Mouse (Mus musculus) thymus, adult 2 months (tissue): Measurements from ENCODE around the gene Lonp2. TPM values are rescaled to one million over a fixed set of nuclear protein-coding genes. Genes with fewer than 3 reads are reported as not detected.

ENCODE experiments used
- DNase-seq: peaks from one replicate; pipeline ENCODE4 v3.0.0; 2021
- H3K27ac ChIP-seq: fragments of 200-500 bp; 2 replicates; pipeline ENCODE4 v1.5.1; 2012; ENCODE audit warnings: low read length, control low read depth; ENCODE audit not compliant: control insufficient read depth, insufficient read depth
- H3K27me3 ChIP-seq: fragments of 200-500 bp; 2 replicates; pipeline ENCODE4 v1.6.1; 2012; ENCODE audit warnings: mild to moderate bottlenecking, low read length, moderate library complexity, mixed read lengths; ENCODE audit not compliant: control insufficient read depth, insufficient read depth
- H3K36me3 ChIP-seq: fragments of 200-500 bp; 2 replicates; pipeline ENCODE4 v1.6.1; 2012; ENCODE audit warnings: mild to moderate bottlenecking, low read length, moderate library complexity; ENCODE audit not compliant: control insufficient read depth, insufficient read depth
- H3K4me1 ChIP-seq: fragments of 200-500 bp; replicated peaks from 2 replicates; pipeline ENCODE4 v1.6.1; 2012; ENCODE audit warnings: low read length; ENCODE audit not compliant: control insufficient read depth, insufficient read depth
- H3K4me3 ChIP-seq: fragments of 200-500 bp; 2 replicates; pipeline ENCODE4 v1.5.1; 2012; ENCODE audit warnings: mild to moderate bottlenecking, low read length, control low read depth, moderate library complexity; ENCODE audit not compliant: control insufficient read depth, insufficient read depth
- CTCF ChIP-seq: fragments of 200-500 bp; IDR thresholded peaks from 2 replicates; pipeline ENCODE4 v1.5.1; 2012; ENCODE audit warnings: mild to moderate bottlenecking, control low read depth, low read length, moderate library complexity, borderline replicate concordance; ENCODE audit not compliant: control insufficient read depth, poor library complexity, insufficient read depth; ENCODE audit errors: extremely low read depth
- POLR2A ChIP-seq: fragments of 200-500 bp; IDR thresholded peaks from 2 replicates; pipeline ENCODE4 v1.6.1; 2012; ENCODE audit warnings: mild to moderate bottlenecking, low read length, control low read depth, moderate library complexity; ENCODE audit not compliant: control insufficient read depth, poor library complexity, insufficient read depth; ENCODE audit errors: extremely low read depth
- WGBS: fragments of 180-500 bp; shearing (Covaris S2); methylation state at CpG from one replicate; pipeline ENCODE4 v1.1.7; 2018; 5-methylcytosine and 5-hydroxymethylcytosine counted together
- polyA plus RNA-seq: library from polyadenylated mRNA; depleted of rRNA; stranded (reverse); fragments of >200 nt; gene quantifications from 2 replicates; pipeline ENCODE4 v1.2.3, GENCODE M21; 2012; rRNA removed

Gene Lonp2
- polyA plus RNA-seq = 63.3 and 64.3 TPM in 2 replicates

DNA sequence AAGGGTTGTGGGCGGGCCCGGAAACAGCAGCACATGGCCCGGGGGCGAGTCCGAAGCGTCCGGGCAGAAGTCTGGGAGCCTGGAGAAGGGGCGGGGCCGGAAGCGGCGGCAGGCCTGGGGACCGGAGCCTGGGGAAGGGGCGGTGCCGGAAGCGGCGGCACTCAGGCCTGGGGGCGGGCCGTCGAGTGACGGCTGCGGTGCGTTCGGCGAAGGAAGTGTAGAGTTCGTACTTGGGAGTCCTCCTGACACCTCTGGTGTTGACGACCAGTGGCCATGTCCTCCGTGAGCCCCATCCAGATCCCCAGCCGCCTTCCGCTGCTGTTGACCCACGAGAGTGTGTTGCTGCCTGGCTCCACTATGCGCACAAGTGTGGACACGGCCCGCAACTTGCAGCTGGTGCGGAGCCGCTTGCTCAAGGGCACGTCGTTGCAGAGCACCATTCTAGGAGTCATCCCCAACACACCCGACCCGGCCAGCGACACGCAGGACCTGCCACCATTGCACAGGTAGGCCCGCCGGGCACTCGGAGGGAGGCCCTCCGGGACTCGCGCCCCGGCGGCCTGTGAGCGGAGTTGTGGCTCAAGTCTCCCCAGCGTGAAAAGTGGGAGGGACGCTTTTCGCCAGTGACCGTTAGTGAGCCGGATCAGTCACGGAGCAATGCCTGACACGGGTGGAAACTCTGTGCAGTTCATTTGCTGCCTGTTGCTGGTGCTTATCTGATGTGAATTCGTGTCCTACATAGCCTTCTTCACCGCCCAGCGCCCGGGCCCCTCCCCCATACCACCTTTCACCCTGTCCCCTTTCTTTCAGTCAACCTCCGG, at the start of gene Lonp2:
TSS of gene Lonp2 (plus strand) at position 133 of the 821 bp plus-strand sequence.
- WGBS = under 1% methylated on average over 60 of the region's 62 CpGs
- peak; percentile 98 for DNase-seq
- H3K27me3 ChIP-seq = no peaks in the 10 kb centered on the region
- 0 out of 2 replicates have a peak, but pooled peaks have one; percentile 43 for TF ChIP-seq POLR2A
- TF ChIP-seq CTCF = no peak
- H3K27ac ChIP-seq = peak within 1 kb of the TSS; percentile 74
- peak within 1 kb of the TSS; percentile 58 for H3K4me3 ChIP-seq
- H3K36me3 ChIP-seq = no peaks in the 10 kb centered on the region
- peaks cover 8% of the 10 kb centered on the region for H3K4me1 ChIP-seq

DNA sequence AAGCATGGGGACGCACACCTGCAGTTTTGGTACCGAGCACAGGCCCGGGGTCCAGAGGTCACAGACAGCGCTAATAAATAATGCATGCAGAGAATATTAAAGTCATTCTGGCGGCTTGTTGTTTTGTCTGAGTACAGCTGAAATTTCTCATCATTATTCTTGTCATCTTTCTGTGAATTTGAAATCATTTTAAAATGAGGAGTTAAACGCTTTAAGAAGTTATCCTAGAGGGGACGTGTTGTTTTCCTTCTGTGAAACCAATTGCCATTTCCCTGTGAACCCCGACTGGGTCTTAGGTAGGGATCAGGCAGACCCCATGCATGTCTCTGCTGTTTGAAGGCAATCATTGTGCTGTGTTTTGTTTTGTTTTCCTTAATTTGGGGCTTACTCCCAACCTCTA, 46.3 kb upstream of the Lonp2 start:
- WGBS = 95% methylated on average over 8 of the region's 8 CpGs
- TF ChIP-seq POLR2A = no peak
- TF ChIP-seq CTCF = no peak
- no peak for DNase-seq
- no peak overlapping the region for H3K4me3 ChIP-seq
- no peaks in the 10 kb centered on the region for H3K36me3 ChIP-seq
- H3K4me1 ChIP-seq = no peaks in the 10 kb centered on the region
- no peak overlapping the region for H3K27ac ChIP-seq
- H3K27me3 ChIP-seq = no peaks in the 10 kb centered on the region

DNA sequence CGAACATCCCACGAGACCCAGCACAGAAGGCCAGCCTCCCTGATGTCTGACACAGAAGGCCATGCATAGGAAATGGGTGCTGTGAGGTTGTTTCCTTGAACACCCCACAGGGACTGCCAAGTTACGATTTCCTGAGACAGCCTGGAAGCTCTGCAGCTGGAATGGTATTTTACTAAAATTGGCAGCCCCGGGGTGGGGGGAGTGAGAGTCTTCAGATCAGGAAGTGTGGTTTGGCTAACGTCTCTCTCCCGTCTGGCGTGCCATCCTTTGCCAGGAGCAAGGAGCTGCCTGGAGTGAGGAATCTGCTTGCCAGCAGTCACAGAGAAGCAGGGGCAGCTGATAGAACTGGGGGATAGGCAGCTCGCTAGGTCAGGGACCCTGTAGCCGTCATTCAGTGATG, 45.8 kb upstream of the Lonp2 start:
- DNase-seq = no peak

GRCm38 (mm10) chr8:86578693-86579092, 45.1 kb upstream of the Lonp2 start:
- Histone ChIP-seq H3K27me3 (no peaks in the 10 kb centered on the region), H3K4me3 (no peak overlapping the region), H3K36me3 (no peaks in the 10 kb centered on the region), H3K4me1 (no peaks in the 10 kb centered on the region), H3K27ac (no peak overlapping the region)
- 79% methylated on average over 8 of the region's 8 CpGs for WGBS
- no peak for DNase-seq
- TF ChIP-seq CTCF = no peak
- TF ChIP-seq POLR2A = no peak

More for the DNA sequence above, 45.8 kb upstream of the Lonp2 start:
- WGBS = 19% methylated on average over 9 of the region's 9 CpGs
- Histone ChIP-seq H3K27me3 (no peaks in the 10 kb centered on the region), H3K4me1 (no peaks in the 10 kb centered on the region), H3K36me3 (no peaks in the 10 kb centered on the region), H3K27ac (no peak overlapping the region), H3K4me3 (no peak overlapping the region)
- no peak for TF ChIP-seq POLR2A
- TF ChIP-seq CTCF = no peak

- TF ChIP-seq POLR2A (no peak), CTCF (no peak)
- Histone ChIP-seq H3K4me1 (no peaks in the 10 kb centered on the region), H3K4me3 (no peak within 1 kb of the TSS), H3K36me3 (no peaks in the 10 kb centered on the region), H3K27ac (no peak within 1 kb of the TSS), H3K27me3 (no peaks in the 10 kb centered on the region)
- DNase-seq = no peak
Observed at GRCm38 (mm10) chr8:86580458-86580857, 43.4 kb upstream of the Lonp2 start, which contains the start of gene Abcc12. Gene Abcc12, minus strand, starts transcription at chr8:86580686.

GRCm38 (mm10) chr8:86581921-86582331, 41.9 kb upstream of the Lonp2 start:
- Histone ChIP-seq H3K4me3 (no peak overlapping the region), H3K36me3 (no peaks in the 10 kb centered on the region), H3K4me1 (no peaks in the 10 kb centered on the region), H3K27ac (no peak overlapping the region), H3K27me3 (no peaks in the 10 kb centered on the region)
- 88% methylated on average over 4 of the region's 4 CpGs for WGBS
- DNase-seq = no peak
- TF ChIP-seq CTCF = no peak
- TF ChIP-seq POLR2A = no peak

DNA sequence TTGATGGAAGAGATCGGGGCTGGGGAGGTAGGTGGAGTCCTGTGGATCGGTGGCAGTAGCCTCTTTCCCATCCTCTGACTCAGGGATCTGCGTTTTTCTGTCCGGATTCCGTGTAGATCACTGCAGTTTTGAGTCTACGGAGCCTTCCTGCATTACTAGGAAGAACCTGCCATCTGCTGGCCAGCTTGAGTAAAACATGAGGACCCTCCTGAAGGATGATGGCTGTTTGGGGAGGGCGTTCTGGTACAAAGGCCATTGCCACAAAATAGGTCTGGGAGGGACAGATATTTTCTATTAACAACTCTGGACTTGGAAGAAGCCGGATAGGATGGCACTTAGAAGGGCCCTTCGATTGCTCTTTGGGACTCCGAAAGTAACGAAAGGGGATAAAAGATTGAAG, 38.7 kb upstream of the Lonp2 start:
- H3K4me1 ChIP-seq = no peaks in the 10 kb centered on the region
- TF ChIP-seq CTCF (no peak), POLR2A (no peak)
- H3K4me3 ChIP-seq = no peak overlapping the region
- H3K27ac ChIP-seq = no peak overlapping the region
- DNase-seq = peak; percentile 86
- WGBS = 5% methylated on average over 11 of the region's 11 CpGs
- H3K36me3 ChIP-seq = no peaks in the 10 kb centered on the region
- H3K27me3 ChIP-seq = no peaks in the 10 kb centered on the region
